Mouse (Mus musculus) lung, postnatal 36 days (tissue): ENCODE results near the gene Stat5a.

ENCODE experiments used
- DNase-seq: peaks from one replicate; pipeline ENCODE4 v3.0.0; 2022; ENCODE audit warnings: mixed read lengths

The Stat5a gene

GRCm38 (mm10) chr11:100858935-100859578 is at the start of gene Stat5a:
Stat5a (plus strand) TSS chr11:100859351.
- DNase-seq: peak; percentile 78

GRCm38 (mm10) chr11:100810516-100810915 is 48.6 kb upstream of the Stat5a start:
- no peak for DNase-seq

- no peak for DNase-seq
Observed at GRCm38 (mm10) chr11:100811132-100811531, 48.0 kb upstream of the Stat5a start.

- DNase-seq: peak; percentile 92
Observed at GRCm38 (mm10) chr11:100814498-100814897, 44.7 kb upstream of the Stat5a start.

- no peak for DNase-seq
Observed at GRCm38 (mm10) chr11:100816342-100816741, 42.8 kb upstream of the Stat5a start.

GRCm38 (mm10) chr11:100816801-100817200 is 42.4 kb upstream of the Stat5a start:
- DNase-seq: no peak

- DNase-seq: no peak
Observed at GRCm38 (mm10) chr11:100817311-100817710, 41.8 kb upstream of the Stat5a start.

GRCm38 (mm10) chr11:100818359-100819012 is 40.7 kb upstream of the Stat5a start:
- DNase-seq: no peak

GRCm38 (mm10) chr11:100819048-100819447 is 40.1 kb upstream of the Stat5a start:
- DNase-seq: no peak

- DNase-seq: no peak
Observed at GRCm38 (mm10) chr11:100819626-100820025, 39.5 kb upstream of the Stat5a start.

GRCm38 (mm10) chr11:100820047-100820446 is 39.1 kb upstream of the Stat5a start:
- DNase-seq: no peak

GRCm38 (mm10) chr11:100821605-100822220 is 37.4 kb upstream of the Stat5a start:
- no peak for DNase-seq

- DNase-seq: peak; percentile 83
Observed at GRCm38 (mm10) chr11:100822365-100822764, 36.8 kb upstream of the Stat5a start.

- DNase-seq: no peak
Observed at GRCm38 (mm10) chr11:100823543-100824313, 35.4 kb upstream of the Stat5a start.

GRCm38 (mm10) chr11:100824496-100824895 is 34.7 kb upstream of the Stat5a start:
- no peak for DNase-seq

GRCm38 (mm10) chr11:100825451-100825850 is 33.7 kb upstream of the Stat5a start:
- no peak for DNase-seq

GRCm38 (mm10) chr11:100826161-100826866 is 32.8 kb upstream of the Stat5a start:
- peak; percentile 84 for DNase-seq

- DNase-seq: no peak
Observed at GRCm38 (mm10) chr11:100828676-100829151, 30.4 kb upstream of the Stat5a start.

- DNase-seq: no peak
Observed at GRCm38 (mm10) chr11:100829691-100830090, 29.5 kb upstream of the Stat5a start.

GRCm38 (mm10) chr11:100831396-100831795 is 27.8 kb upstream of the Stat5a start:
- DNase-seq: no peak

GRCm38 (mm10) chr11:100833466-100833865 is 25.7 kb upstream of the Stat5a start:
- DNase-seq: peak; percentile 49

- DNase-seq: no peak
Observed at GRCm38 (mm10) chr11:100836923-100837702, 22.0 kb upstream of the Stat5a start.
